Mouse (Mus musculus) cerebellum, adult 11 months (tissue): Measurements from ENCODE around the gene Gm11444.
A peak's percentile ranks its signal among the peaks of the same experiment; 100 is the strongest.

Experiments used
- DNase-seq: peaks from one replicate; pipeline ENCODE4 v3.0.0; 2022

The Gm11444 gene

DNA sequence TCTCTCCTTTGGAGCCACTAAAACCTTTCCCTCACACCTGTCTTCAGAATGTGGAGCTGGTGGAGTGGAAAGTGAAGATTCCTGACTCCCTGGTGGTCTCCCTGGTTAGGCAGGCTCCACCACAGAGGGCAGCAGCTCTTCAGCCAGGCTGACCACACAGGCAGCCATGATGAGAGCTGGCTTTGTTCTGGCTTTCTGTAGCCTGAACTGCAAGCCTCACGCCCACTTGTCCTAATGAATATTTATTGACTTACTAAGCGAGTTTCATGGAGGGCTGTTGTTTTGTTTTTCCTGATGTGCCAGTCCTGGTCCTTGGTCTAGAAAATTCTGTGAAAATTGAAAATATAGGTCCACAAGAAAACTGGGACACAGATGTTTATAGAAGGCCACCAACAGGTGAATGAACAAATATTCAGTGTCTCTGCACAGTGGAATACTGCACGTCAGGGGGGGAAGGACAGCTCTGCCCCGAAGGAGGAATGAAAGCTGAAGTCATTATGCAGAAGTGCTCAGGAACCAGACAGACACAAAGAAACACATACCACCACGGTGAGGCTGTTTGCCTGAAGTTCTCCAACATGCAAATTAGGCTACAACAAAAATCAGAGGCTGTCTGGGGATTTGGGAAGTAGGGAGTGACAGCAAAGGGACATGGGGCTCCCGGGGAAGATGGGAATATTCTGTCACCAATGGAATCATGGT lies 8.0 kb upstream of the Gm11444 start:
- no peak for DNase-seq

DNA sequence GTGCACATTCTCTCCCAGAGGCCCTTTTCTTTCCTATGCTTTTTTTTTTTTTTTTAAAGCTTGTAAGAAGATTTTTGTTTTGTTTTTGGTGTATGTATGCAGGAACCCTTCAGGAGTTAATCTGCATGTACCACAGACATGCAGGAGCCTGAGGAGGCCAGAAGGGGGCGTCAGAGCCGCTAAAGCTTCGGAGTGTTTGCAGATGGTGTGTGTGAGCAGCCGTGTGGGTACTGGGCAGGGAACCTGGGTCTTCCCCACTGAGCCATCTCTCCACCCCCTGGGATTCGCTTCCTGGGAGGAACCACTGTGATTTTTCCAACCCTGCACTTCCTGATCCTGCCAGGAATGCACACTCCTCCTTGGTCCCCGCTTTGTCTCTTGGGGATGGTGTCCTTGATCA lies 625 bp upstream of the Gm11444 start:
- DNase-seq = no peak

DNA sequence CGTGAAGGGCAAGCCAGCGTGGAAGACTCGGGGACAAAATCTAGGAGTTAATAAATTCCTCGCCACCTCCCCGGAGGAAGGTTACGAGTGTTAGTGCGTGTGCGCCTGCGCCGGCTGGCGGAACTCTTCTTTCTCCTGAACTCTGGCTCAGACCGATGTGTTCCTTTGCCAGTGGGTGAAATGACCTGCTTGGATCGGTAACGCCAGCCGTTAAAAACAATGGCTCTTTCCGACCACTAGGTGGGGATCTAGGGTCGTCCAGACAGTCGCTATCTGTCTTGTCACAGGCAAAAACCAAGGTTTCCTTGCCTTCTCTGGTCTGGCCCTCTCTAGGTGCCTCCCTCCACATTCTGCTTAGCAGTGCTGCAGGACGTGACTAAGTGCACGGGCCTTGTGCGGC lies 1.1 kb downstream of the Gm11444 start:
- DNase-seq = peak; percentile 41

- DNase-seq = no peak
Measured at GRCm38 (mm10) chr11:85846509-85846908, 3.6 kb downstream of the Gm11444 start.

GRCm38 (mm10) chr11:85845921-85846320 lies 4.2 kb downstream of the Gm11444 start:
- DNase-seq = no peak

GRCm38 (mm10) chr11:85844971-85845370 lies 5.2 kb downstream of the Gm11444 start:
- no peak for DNase-seq

GRCm38 (mm10) chr11:85844144-85844965 lies 5.8 kb downstream of the Gm11444 start:
- DNase-seq = peak; percentile 63

DNA sequence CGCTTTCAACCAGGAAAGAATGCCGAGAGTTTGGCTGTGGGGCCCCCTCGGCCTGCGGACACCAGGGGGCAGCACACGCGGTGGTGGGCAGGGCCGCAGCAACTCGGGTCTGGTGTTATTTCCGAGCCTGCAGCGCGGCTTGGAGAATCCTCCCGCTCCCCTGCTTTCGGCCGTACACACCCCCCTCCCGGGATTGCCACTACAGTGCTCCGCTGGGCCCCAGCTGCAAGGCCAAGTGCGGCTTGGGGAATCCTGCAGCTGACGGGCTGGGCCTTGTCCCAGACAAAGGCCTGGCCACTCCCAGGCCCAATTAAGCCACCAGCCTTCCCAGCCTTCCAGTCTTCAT lies 6.8 kb downstream of the Gm11444 start:
- DNase-seq = no peak

DNA sequence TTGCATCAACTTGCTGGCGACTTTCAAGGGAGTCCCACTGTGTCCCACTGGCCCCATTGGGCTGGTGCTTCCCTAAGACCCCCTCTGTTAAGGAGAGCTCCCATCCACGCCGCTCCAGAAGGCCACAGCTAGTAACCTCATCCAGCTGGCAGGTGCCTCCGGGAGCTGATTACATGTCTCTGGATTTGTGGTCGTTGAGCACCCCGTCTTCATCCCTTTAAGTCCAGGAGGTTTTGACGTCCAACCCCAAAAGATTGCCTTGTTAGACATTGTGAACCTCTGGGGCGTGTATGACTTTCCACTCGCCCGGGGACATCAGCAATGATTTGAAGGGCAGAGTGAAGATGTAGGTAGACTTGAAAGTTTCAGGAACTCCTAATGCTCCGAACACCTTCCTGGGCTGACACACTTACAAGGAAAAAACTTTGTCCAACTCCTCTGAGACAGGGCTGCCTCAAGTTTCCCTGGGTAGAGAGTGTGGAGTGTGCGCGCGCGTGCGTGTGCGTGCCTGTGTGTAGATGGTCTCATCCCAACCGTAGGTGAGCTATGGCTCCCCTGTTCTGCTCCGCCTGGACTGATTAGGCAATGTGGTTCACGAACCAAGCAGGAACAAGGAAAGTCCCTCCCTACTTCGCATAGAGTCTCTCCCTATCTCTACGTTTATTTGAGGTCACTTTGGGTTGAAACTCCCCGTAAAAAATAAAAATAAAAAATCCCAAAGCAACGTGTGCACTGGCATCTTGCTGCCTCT lies 7.4 kb downstream of the Gm11444 start:
- no peak for DNase-seq

DNA sequence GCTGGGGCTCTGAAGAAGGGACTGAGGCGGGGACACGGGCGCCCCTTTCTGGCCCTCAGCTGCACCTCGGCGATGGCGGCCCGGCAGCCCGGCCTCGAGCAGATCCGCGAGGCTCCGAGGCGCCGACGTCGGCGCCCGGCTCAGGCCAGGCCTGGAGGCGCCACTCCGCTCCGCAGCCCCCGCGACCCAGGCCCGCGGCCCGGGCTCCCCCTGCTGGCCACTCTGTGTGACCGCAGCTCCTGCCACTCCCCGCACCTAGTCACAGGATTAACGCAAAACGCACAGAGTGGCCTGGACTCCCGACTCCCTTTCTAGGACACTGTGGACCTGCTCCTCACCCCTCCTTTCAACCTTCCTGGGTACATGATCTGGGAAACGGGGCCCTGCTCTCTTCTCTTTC lies 8.2 kb downstream of the Gm11444 start:
- DNase-seq = no peak

DNA sequence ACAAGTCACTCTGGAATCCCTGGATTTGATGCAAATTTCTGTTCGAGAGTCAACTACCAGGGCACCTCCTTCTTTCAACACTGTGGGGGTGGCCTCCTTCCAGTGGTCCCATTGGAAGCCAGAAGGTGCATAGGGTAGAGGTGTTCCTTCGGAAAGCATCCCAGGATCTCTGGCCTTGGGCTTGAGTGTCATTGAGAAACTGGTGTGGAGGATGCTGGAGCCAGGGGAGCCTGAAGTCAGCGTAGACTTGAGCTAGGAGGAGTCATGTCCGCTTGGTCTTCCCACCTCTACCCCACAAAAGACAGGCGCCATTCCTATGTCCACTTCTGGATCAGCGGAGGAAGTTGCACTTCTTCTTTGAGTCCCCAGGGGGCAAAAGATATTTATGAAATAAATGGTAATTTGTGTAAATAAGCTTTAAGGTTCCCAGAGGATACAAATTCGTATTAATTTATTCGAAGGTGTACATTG lies 8.9 kb downstream of the Gm11444 start:
- DNase-seq = no peak

DNA sequence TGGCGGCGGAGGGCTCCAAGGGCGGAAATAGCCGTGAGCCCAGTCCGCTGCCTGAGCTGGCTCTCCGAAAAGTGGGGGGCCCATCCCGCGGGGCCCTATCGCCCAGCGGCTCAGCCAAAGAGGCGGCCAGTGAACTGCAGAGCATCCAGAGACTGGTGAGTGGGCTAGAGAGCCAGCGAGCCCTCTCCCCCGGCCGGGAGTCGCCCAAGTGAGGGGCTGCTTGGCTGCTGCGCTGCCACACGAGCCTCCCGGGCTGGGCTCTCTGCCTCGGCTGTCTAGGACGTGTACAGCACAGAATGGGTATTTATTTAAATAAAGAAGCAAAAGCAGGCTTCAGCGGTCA lies 9.4 kb downstream of the Gm11444 start:
- no peak for DNase-seq

- no peak for DNase-seq
Measured at GRCm38 (mm10) chr11:85840031-85840802, 9.9 kb downstream of the Gm11444 start.

DNA sequence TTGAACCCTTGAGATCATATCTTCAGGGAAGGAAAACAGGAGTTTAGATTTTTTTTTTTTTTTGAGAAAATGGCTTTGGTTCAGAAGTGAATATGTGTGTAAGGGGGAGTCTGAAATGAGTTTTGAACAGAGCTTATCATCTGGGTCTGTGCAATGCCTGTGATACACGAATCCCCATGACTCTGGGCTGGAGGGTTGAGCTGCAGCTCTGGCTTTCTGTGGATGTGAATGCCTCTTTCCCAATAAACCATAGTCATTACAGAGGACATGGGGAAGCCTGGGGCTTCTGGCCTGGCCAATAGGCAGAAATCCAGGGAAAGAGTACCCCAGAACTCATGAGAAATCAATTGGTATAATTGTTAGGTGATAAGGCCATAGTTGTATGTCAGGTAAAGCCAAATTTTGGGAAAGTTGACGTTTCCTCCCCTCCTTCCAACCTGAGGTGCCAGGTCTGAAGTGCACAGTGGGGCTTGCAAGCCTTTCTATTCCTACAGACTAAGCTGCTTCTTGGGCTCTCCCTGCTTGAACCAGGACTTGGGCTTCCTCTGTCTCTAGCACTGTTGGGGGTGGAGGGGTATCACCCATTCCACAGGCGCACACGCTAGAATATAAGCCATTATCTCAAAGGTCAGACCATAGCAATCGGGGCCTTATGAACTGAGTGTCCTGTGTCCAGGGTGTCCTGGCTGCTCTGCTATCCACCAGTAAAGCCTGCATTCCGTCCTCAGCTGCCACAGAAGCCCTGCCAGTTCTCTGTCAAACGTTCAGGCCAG lies 10.7 kb downstream of the Gm11444 start:
- DNase-seq = no peak

- DNase-seq = no peak
Measured at GRCm38 (mm10) chr11:85838424-85839257, 11.5 kb downstream of the Gm11444 start.

- DNase-seq = no peak
Measured at GRCm38 (mm10) chr11:85837648-85838423, 12.3 kb downstream of the Gm11444 start.

GRCm38 (mm10) chr11:85837291-85837647 lies 12.9 kb downstream of the Gm11444 start:
- DNase-seq = no peak

DNA sequence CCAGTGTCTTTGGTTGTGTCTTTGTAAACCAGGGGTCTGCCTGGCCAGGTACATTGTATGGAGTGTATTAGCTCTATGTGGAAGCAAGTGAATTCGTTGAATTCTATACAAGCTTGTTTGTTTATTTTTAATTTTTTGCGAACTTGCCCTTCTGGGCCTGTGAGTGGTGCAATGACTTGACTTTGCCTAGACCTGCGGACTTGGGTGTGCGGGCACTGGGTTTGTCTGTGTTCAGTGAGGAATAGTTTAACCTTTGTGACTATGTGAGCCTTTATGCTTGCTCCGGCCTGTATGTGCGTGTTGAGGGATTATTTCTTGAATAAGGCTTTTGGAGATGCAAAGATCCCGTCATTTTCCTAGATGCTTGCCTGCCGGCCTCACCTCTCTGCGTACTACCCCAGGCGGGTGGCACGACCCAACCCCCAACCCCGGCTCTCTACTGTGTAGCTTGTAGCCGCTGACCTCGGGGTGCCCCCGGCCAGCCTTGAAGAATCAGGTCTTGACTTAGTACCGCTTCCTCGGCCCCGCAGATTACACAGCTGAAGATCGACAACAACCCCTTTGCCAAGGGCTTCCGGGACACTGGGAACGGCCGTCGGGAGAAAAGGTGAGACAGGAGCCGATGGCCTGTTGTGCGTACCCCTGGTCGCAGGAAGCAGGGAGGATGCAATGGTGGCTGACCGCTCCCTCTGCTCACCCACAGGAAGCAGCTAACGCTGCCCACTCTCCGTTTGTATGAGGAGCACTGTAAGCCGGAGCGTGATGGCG lies 13.4 kb downstream of the Gm11444 start:
- DNase-seq = no peak

DNA sequence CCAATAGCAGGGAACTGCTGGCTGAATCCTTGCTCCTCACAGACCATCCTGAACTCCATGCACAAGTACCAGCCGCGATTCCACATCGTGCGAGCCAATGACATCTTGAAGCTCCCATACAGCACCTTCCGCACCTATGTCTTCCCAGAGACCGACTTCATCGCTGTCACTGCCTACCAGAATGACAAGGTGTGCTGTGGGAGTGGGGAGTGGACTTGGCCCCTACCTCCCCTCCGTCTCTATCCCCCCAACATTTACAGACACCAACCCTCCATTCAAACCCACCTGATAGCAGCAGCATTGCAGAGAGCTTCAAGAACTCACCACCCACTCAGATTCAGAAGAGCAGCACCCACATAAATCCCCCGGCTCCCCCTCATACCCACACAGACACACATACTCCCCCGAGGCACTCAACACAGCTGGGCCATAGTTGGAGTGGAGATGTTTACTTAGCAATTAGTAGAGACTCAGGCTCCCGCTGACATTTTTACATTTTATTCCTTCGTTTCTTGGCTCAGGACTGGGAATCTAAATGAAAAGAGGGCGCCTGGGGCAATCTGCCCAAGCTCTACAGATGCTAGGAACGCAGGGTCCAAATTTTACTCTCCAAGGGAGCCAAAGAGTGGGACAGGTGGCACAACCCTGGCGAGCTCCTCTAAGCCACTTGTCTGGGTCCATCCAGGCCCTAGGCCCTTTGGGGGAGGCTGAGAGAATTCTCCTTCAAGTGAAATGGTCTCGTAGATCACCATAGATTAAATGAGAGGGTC lies 14.2 kb downstream of the Gm11444 start:
- no peak for DNase-seq
